Mouse (Mus musculus): ENCODE data around the gene Tardbp. TPM values are rescaled to one million over a fixed set of nuclear protein-coding genes. Genes with fewer than 3 reads are reported as not detected.

Gene Tardbp
- polyA plus RNA-seq, 1 experiment from 2014 or later: 450 TPM

DNA sequence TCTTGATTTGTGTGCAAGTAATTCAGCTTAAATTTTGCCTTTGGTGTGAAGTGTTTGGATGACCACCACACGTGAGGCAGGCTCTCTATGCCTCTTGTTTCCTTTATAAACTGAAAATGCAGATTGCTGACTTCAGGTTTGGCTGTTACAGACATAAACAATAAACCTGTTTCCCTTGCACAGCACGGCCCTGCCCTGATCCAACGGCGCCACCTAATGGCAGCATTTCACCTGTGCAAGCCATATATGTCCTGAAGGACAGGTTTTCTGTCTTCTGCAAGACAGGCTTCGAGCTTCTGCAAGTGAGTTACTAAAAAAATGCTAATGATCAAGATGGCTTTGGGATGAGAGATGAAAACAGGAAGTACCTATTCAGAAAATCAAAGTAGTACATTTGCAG, 19.1 kb downstream of the Tardbp start:
- H3K27me3 ChIP-seq (replicated peaks; ENCODE audit: low read depth, poor library complexity, severe bottlenecking): no peaks in the 10 kb centered on the region

GRCm38 (mm10) chr4:148604541-148605165, 22.2 kb downstream of the Tardbp start:
- Histone ChIP-seq H3K27me3 (replicated peaks; ENCODE audit: low read depth, poor library complexity, severe bottlenecking) (no peaks in the 10 kb centered on the region), H3K4me1 (peaks cover 8% of the 10 kb centered on the region), H3K9me3 (no peaks in the 10 kb centered on the region), H3K27ac (replicated peaks) (no peak overlapping the region), H3K4me3 (no peak overlapping the region), H3K36me3 (replicated peaks) (peaks cover 30% of the 10 kb centered on the region)
- DNase-seq (ENCODE audit: low spot score): peak; percentile 75
- WGBS: 81% methylated on average over 3 of the region's 3 CpGs

More for the DNA sequence above, 19.1 kb downstream of the Tardbp start:
- no peak overlapping the region for H3K4me3 ChIP-seq
- H3K4me1 ChIP-seq: peaks cover 8% of the 10 kb centered on the region
- H3K9me3 ChIP-seq: no peaks in the 10 kb centered on the region
- H3K27ac ChIP-seq (replicated peaks): no peak overlapping the region
- peak; percentile 65 for DNase-seq (ENCODE audit: low spot score)
- H3K36me3 ChIP-seq (replicated peaks): peaks cover 45% of the 10 kb centered on the region
- 30% methylated on average over 5 of the region's 5 CpGs for WGBS

GRCm38 (mm10) chr4:148604141-148604540, 22.7 kb downstream of the Tardbp start:
- H3K4me3 ChIP-seq: no peak overlapping the region
- H3K36me3 ChIP-seq (replicated peaks): peaks cover 30% of the 10 kb centered on the region
- no peaks in the 10 kb centered on the region for H3K9me3 ChIP-seq
- H3K27me3 ChIP-seq (replicated peaks; ENCODE audit: low read depth, poor library complexity, severe bottlenecking): no peaks in the 10 kb centered on the region
- WGBS: 73% methylated on average over 7 of the region's 7 CpGs
- peaks cover 8% of the 10 kb centered on the region for H3K4me1 ChIP-seq
- no peak overlapping the region for H3K27ac ChIP-seq (replicated peaks)
- DNase-seq (ENCODE audit: low spot score): no peak

DNA sequence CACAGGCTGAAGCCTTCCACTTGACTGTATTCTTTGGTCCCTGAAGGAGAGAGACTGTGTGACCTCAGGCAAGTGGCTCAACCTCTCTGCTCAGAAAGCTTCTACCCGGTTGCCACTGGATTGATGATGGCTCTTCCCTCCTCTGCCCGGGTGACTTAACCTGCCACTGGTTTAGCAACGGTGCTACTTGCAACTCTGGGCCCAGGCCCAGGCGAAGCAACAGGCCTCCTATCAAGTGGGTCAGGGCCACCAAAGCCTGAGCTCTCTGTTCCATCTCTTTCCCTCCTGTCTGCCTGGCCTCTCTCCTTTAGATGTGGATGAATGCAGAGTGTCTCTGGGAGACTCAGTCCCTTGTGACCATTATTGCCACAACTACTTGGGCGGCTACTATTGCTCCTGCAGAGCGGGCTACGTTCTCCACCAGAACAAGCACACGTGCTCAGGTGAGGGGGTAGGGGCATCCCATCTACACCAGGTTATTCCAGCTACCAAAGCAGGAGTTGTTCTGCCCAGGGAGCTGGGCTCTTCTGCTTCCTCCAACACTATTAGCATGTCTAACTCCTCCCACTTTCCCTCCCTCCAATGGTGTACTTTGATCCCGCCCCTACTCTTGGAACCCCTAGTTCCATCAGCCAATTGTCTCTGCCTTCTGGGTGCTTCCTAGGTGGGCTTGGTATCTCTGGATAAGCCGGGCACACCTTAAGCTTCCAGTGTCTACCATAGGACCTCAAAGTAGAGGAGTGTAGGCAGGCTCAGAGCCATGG, 23.3 kb downstream of the Tardbp start:
- no peak for DNase-seq (ENCODE audit: low spot score)
- Histone ChIP-seq H3K27me3 (replicated peaks; ENCODE audit: low read depth, poor library complexity, severe bottlenecking) (no peaks in the 10 kb centered on the region), H3K9me3 (peaks cover 5% of the 10 kb centered on the region; the same call in 1 of the 2 replicates), H3K27ac (replicated peaks) (no peak overlapping the region), H3K36me3 (replicated peaks) (peaks cover 34% of the 10 kb centered on the region), H3K4me3 (no peak overlapping the region), H3K4me1 (peaks cover 8% of the 10 kb centered on the region)
- 65% methylated on average over 10 of the region's 10 CpGs for WGBS

- H3K27me3 ChIP-seq (replicated peaks; ENCODE audit: low read depth, poor library complexity, severe bottlenecking): no peaks in the 10 kb centered on the region
- 90% methylated on average over 14 of the region's 14 CpGs for WGBS
- H3K9me3 ChIP-seq: peaks cover 6% of the 10 kb centered on the region; the same call in 1 of the 2 replicates
- H3K4me1 ChIP-seq: peaks cover 8% of the 10 kb centered on the region
- H3K4me3 ChIP-seq: no peak within 1 kb of the TSS
- no peak for DNase-seq (ENCODE audit: low spot score)
- peaks cover 40% of the 10 kb centered on the region for H3K36me3 ChIP-seq (replicated peaks)
- no peak within 1 kb of the TSS for H3K27ac ChIP-seq (replicated peaks)
Measured at GRCm38 (mm10) chr4:148602357-148603120, 24.3 kb downstream of the Tardbp start, which contains the start of gene Masp2. Gene Masp2, plus strand, starts transcription at chr4:148602554.

GRCm38 (mm10) chr4:148601871-148602270, 24.9 kb downstream of the Tardbp start:
- no peaks in the 10 kb centered on the region for H3K27me3 ChIP-seq (replicated peaks; ENCODE audit: low read depth, poor library complexity, severe bottlenecking)
- H3K4me3 ChIP-seq: no peak overlapping the region
- no peak overlapping the region for H3K27ac ChIP-seq (replicated peaks)
- peaks cover 41% of the 10 kb centered on the region for H3K36me3 ChIP-seq (replicated peaks)
- peaks cover 6% of the 10 kb centered on the region; the same call in 1 of the 2 replicates for H3K9me3 ChIP-seq
- DNase-seq (ENCODE audit: low spot score): no peak
- H3K4me1 ChIP-seq: peaks cover 8% of the 10 kb centered on the region
- 87% methylated on average over 4 of the region's 4 CpGs for WGBS

- Histone ChIP-seq H3K36me3 (replicated peaks) (peaks cover 56% of the 10 kb centered on the region), H3K4me1 (peaks cover 8% of the 10 kb centered on the region), H3K4me3 (no peak overlapping the region), H3K9me3 (peaks cover 6% of the 10 kb centered on the region; the same call in 1 of the 2 replicates), H3K27me3 (replicated peaks; ENCODE audit: low read depth, poor library complexity, severe bottlenecking) (no peaks in the 10 kb centered on the region), H3K27ac (replicated peaks) (no peak overlapping the region)
- WGBS: 93% methylated on average over 4 of the region's 4 CpGs
- no peak for DNase-seq (ENCODE audit: low spot score)
Measured at GRCm38 (mm10) chr4:148600316-148600715, 26.5 kb downstream of the Tardbp start.

- DNase-seq (ENCODE audit: low spot score): no peak
- Histone ChIP-seq H3K4me1 (peaks cover 5% of the 10 kb centered on the region), H3K4me3 (no peak overlapping the region), H3K9me3 (peaks cover 6% of the 10 kb centered on the region; the same call in 1 of the 2 replicates), H3K27ac (replicated peaks) (no peak overlapping the region), H3K36me3 (replicated peaks) (peaks cover 71% of the 10 kb centered on the region), H3K27me3 (replicated peaks; ENCODE audit: low read depth, poor library complexity, severe bottlenecking) (no peaks in the 10 kb centered on the region)
- WGBS: 95% methylated on average over 12 of the region's 12 CpGs
Measured at GRCm38 (mm10) chr4:148598826-148599225, 28.0 kb downstream of the Tardbp start.

- H3K9me3 ChIP-seq: peaks cover 6% of the 10 kb centered on the region; the same call in 1 of the 2 replicates
- 94% methylated on average over 3 of the region's 3 CpGs for WGBS
- H3K36me3 ChIP-seq (replicated peaks): peaks cover 86% of the 10 kb centered on the region
- H3K27ac ChIP-seq (replicated peaks): no peak overlapping the region
- no peak for DNase-seq (ENCODE audit: low spot score)
- H3K27me3 ChIP-seq (replicated peaks; ENCODE audit: low read depth, poor library complexity, severe bottlenecking): no peaks in the 10 kb centered on the region
- H3K4me1 ChIP-seq: peaks cover 18% of the 10 kb centered on the region
- H3K4me3 ChIP-seq: no peak overlapping the region
Measured at GRCm38 (mm10) chr4:148596731-148597130, 30.1 kb downstream of the Tardbp start.

DNA sequence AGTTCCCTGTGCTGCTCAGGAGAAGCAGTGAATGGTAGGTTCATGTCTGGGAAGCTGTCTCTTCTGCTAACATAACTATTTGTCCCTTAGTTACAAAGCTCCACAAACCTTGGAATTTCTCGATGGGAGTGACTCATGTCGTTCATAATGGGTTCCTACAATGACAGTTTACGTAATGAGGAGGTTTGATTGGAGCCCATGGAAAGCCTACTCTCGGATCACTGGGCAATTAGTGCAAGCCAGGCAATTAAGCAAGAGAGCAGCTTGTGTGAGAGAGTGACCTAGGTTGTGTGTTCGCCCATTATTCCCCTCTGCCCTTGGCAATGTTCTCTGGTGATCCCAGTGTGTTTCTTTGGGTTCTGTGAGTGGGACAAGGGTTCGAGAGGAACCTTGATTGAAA, 30.9 kb downstream of the Tardbp start:
- 89% methylated on average over 6 of the region's 6 CpGs for WGBS

GRCm38 (mm10) chr4:148593996-148594395, 32.8 kb downstream of the Tardbp start:
- H3K4me3 ChIP-seq: no peak overlapping the region
- DNase-seq (ENCODE audit: low spot score): no peak
- 95% methylated on average over 11 of the region's 11 CpGs for WGBS
- H3K27me3 ChIP-seq (replicated peaks; ENCODE audit: low read depth, poor library complexity, severe bottlenecking): no peaks in the 10 kb centered on the region
- H3K36me3 ChIP-seq (replicated peaks): peaks cover 66% of the 10 kb centered on the region
- peaks cover 27% of the 10 kb centered on the region for H3K4me1 ChIP-seq
- H3K27ac ChIP-seq (replicated peaks): no peak overlapping the region
- H3K9me3 ChIP-seq: peaks cover 5% of the 10 kb centered on the region; the same call in 1 of the 2 replicates

More for the DNA sequence above, 30.9 kb downstream of the Tardbp start:
- Histone ChIP-seq H3K4me3 (no peak overlapping the region), H3K27me3 (replicated peaks; ENCODE audit: low read depth, poor library complexity, severe bottlenecking) (no peaks in the 10 kb centered on the region), H3K27ac (replicated peaks) (no peak overlapping the region), H3K4me1 (peaks cover 18% of the 10 kb centered on the region), H3K36me3 (replicated peaks) (peaks cover 84% of the 10 kb centered on the region), H3K9me3 (peaks cover 6% of the 10 kb centered on the region; the same call in 1 of the 2 replicates)
- DNase-seq (ENCODE audit: low spot score): no peak

DNA sequence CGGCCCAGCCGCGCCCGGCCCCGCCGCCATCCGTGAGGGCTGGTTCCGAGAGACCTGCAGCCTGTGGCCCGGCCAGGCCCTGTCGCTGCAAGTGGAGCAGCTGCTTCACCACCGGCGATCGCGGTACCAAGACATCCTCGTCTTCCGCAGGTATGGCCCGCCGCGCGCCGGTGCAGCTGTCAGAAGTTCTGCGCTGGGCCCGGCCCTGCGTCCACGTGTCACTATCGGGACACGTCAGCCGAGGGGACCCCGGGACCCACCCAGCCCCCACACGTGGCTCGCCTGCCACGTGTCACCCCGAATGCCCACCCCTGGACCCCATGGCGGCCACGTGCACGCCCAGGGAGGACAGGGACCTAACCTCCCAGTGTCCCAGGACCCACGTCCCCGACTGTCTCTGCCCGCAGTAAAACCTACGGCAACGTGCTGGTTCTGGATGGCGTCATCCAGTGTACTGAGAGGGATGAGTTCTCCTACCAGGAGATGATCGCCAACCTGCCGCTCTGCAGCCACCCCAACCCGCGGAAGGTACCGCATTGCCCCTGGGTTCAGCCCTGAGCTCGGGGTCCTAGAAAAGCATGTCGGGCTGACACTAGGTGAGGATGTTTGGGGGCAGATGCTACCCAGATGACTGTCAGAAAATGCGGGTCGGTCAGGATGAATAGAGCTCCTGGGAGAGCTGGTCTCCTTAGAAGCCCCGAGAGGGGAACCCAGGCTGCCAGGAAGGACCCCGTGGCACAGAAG, 35.0 kb downstream of the Tardbp start:
- no peaks in the 10 kb centered on the region for H3K27me3 ChIP-seq (replicated peaks; ENCODE audit: low read depth, poor library complexity, severe bottlenecking)
- H3K4me3 ChIP-seq: peak overlapping the region; percentile 80
- H3K36me3 ChIP-seq (replicated peaks): peaks cover 44% of the 10 kb centered on the region
- H3K4me1 ChIP-seq: peaks cover 27% of the 10 kb centered on the region
- H3K27ac ChIP-seq (replicated peaks): peak overlapping the region; percentile 89
- no peak for DNase-seq (ENCODE audit: low spot score)
- no peaks in the 10 kb centered on the region for H3K9me3 ChIP-seq
- under 1% methylated on average over 53 of the region's 53 CpGs for WGBS
